Mouse (Mus musculus): Measurements from ENCODE around the gene Dpf1.

- no peak for TF ChIP-seq GATA1 (IDR thresholded peaks at IDR 0.05; ENCODE audit: low read length)
- no peak for TF ChIP-seq TAL1 (IDR thresholded peaks at IDR 0.05; ENCODE audit: low read length)
These were observed 13.8 kb downstream of the Dpf1 start for GRCm38 (mm10) chr7:29317558-29317957.

Measured in erythroblast, embryonic 14.5 days (primary cell).